Mouse (Mus musculus) inflammation-experienced regulatory T-cells (primary cell): Measurements from ENCODE around the gene Gm37240. TPM values are rescaled to one million over a fixed set of nuclear protein-coding genes. Genes with fewer than 3 reads are reported as not detected.

Experiments
- polyA plus RNA-seq, 2 experiments: library from polyadenylated mRNA; unstranded; fragments of 100-300 nt; shearing (Covaris generic); gene quantifications; one replicate each; pipeline ENCODE4 v1.2.1; 2017

The Gm37240 gene
- polyA plus RNA-seq = 10 to 100 TPM in 1 of 2 experiments, 1 to 10 TPM in 1; 1.0 to 14.2 TPM

GRCm38 (mm10) chr3:85887239-85887827 lies at the start of gene Gm37240, which contains the start of gene Glt28d2:
Gm37240 (minus strand) TSS chr3:85887518.
Glt28d2 (minus strand) TSS chr3:85887516.

GRCm38 (mm10) chr3:85817191-85817590 lies 70.1 kb downstream of the Gm37240 start, which contains the start of gene Fam160a1:
Fam160a1 (minus strand) TSS chr3:85817291.

GRCm38 (mm10) chr3:85573864-85574830 lies 313.2 kb downstream of the Gm37240 start, which contains the start of gene Gatb:
Gatb (plus strand) TSS chr3:85574119.

GRCm38 (mm10) chr3:84814762-84815381 lies 1072.4 kb downstream of the Gm37240 start, which contains the start of gene Fbxw7:
Fbxw7 (plus strand) TSS chr3:84815268.

GRCm38 (mm10) chr3:84593274-84593673 lies 1294.0 kb downstream of the Gm37240 start, which contains the start of gene Tigd4:
Tigd4 (plus strand) TSS chr3:84593574.

GRCm38 (mm10) chr3:84582023-84582912 lies 1305.0 kb downstream of the Gm37240 start, which contains the start of gene Arfip1:
Arfip1 (minus strand) TSS chr3:84582625.

GRCm38 (mm10) chr3:84480006-84480897 lies 1407.1 kb downstream of the Gm37240 start, which contains the start of gene Fhdc1:
Fhdc1 (minus strand) TSS chr3:84480429.

Other genes starting within 250 kb of the Gm37240 start
- gene Fam160a1, start 70.2 kb downstream of the Gm37240 start, polyA plus RNA-seq = 1 to 10 TPM in 1 of 2 experiments, under 1 TPM in 1; 0.73 to 8.6 TPM
- 1 to 10 TPM; 1.2 to 3.6 TPM for gene Glt28d2, start within 50 bp of the Gm37240 start, polyA plus RNA-seq
- 1 to 10 TPM; 2.8 TPM for gene Sh3d19, start 83.6 kb upstream of the Gm37240 start, polyA plus RNA-seq
- gene Prss48, start 115.0 kb upstream of the Gm37240 start, polyA plus RNA-seq = not detected